Mouse (Mus musculus) A20 (cell line): ENCODE results near the gene Ndufb7.
A peak's percentile ranks its signal among the peaks of the same experiment; 100 is the strongest.
"Not testable (repeated sequence)": the region's sequence is repeated elsewhere in the genome, so short reads cannot be mapped to it uniquely, and the experiment has no call there.

ENCODE experiments used
- DNase-seq: peaks from one replicate; pipeline ENCODE4 v3.0.0-alpha.2; 2011; ENCODE audit warnings: low read depth, low spot score

Ndufb7 gene

GRCm38 (mm10) chr8:83566469-83567395 lies at the start of gene Ndufb7:
TSS of gene Ndufb7 (plus strand) at chr8:83566671.
- DNase-seq, result peak; percentile 94

DNA sequence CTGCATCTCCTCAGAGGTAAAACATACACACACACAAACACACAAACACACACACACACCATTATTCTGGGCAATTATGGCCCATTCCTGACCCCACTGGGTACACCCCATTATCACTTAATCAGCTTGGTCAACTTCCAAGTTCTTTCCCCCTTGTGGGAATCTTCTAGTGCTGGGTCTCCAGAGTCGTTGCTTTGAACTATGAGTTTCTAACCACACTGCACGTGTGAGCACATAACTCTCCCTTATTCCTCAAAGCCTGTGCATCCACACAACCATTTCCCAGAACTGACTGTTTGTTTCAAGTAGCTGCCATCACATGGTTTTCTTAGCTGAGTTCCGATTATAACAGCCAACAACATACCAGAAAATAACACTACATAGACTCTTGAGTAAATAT lies 46.0 kb upstream of the Ndufb7 start:
- DNase-seq, result no peak

DNA sequence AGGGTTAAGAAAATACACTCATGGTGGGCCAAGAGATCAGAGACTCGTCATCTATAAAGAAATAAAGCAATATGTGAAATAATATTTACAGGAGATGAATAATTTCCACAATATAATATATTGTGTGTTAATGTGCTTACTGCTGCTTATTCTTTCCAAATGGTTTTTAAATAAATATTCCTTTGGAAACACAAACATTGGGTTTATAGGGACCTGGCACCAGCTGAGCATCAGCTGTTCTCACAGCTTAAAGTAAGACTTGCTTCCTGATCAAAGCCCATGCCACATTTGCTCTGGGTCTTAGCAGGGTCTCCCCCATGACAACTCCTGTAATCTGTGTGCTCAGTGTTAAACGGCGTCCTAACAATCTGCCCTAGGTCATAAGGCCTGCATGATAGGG lies 45.6 kb upstream of the Ndufb7 start:
- DNase-seq, result not testable (repeated sequence)

DNA sequence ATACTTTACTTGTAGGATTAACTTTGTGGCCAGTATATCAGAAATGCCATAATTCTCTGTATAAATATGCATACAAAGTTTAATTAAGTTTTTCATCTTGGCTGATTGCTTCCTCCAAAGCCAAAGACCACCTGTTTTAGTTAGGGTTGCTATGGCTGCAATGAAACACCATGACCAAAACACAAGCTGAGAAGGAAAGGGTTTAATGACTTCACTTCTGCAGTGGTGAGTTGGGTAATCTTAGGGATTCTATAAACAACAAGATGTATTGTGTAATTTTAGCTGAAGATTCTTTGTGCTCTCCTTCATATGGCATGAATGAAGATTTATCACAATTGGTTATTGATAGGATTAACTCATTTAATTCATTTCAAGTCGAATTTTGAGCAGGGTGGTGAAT lies 45.2 kb upstream of the Ndufb7 start:
- peak; percentile 1 for DNase-seq

DNA sequence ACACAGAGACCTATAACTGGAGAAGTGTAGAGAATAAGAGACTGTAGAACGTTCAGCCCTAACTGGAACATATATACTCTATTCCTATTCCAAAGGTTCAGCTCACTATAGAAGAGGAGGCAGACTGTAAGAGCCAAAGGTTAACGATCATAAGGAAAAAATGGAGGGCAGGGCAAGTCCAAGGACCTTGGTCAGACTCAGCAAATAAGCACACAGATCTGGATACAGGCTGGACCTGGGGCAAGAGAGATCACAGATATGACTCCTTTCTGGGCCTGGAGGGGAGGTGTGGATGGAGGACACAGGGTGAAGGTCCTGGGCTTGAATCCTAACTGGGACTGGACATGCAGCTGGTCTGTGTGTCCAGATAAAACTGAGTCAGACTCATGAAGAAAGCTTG lies 31.7 kb upstream of the Ndufb7 start:
- no peak for DNase-seq

DNA sequence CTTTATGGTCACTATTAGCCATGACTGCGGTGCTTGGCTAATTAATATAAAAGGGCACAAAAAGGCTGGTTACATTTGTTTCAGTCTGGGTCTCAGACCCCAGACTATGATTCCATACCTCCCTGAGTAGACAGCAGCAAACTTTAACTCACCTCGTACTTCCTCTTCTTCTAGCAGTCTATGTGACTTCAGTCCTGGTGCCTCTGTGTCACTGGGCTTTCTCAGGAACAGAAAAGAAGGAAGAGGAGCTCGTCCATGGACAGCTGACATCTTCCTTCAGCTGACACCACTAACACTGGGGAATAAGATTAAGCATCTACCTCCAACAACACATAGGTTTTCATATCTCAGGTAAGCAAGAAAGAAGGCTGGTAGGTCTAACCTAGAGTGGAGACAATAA lies 30.7 kb upstream of the Ndufb7 start, which contains the start of gene Olfr370:
Olfr370 (plus strand) TSS at position 45 of the 400 bp plus-strand sequence.
- no peak for DNase-seq

DNA sequence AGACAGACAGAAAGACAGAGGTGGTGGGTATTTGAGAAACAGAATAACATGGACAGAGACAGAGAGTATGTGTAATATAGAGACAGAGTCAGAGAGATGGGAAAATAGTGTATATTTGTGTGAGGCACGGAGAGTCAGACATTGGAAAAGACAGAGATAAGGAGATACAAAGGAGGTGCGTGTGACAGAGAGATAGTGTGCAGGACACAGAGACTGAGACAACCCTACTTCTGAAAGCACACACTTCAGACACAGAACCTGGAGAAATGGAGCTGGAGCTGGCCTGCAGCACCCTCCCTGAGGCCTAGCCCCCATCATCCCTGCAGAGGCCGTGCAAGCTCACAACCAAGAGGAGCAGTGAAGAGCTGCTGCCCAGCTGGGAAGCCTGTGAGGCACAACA lies 3.8 kb upstream of the Ndufb7 start:
- DNase-seq, result no peak

GRCm38 (mm10) chr8:83563246-83563645 lies 3.2 kb upstream of the Ndufb7 start:
- no peak for DNase-seq

DNA sequence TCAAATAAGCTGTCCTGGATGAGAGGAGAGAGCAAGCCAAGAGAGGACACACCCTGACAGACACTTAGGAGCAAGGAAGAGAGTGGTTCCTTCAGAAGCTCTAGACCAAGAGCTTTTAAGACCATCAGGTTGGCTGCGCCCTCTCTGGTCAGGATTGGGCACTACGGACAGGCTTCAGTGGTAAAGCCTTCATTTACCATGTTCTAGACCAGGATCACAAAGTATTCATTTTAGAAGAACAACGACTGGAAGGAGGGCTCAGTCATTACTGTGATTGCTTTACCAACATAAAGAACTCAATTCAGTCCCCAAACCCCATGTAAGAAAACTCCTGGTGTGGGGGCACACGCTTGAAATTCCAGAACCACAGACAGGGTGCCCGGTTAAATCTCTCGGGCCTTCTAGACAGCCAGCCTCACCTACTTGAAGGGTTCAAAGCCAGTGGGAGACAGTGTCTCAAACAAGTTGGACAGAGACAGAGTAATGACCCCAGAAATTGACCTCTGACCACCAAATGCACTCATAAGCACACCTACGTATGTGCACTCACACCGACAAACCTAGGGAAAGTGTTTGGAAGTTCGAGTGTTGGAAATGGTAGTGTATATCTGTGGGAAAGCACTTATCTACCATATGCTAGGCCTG lies 618 bp upstream of the Ndufb7 start:
- DNase-seq, result no peak

DNA sequence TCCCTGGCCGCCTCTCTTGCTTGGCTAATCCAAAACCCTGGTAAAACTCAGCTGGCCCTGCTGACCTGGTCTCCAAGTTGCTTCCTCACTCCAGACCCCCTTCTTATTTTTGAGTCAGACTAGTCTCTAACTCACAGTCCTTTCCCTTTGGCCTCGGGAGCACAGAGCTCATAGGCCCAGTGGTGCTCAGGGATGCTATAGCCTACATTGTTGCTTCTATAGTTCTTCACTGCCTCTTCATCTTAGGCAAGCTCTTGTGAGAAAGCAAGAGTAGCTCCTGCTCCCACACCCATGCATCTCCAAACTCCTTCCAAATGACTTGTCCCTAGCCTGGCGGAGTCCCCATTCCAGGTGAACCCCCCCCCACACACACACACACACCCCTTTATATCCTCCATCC lies 1.2 kb downstream of the Ndufb7 start:
- DNase-seq, result no peak

DNA sequence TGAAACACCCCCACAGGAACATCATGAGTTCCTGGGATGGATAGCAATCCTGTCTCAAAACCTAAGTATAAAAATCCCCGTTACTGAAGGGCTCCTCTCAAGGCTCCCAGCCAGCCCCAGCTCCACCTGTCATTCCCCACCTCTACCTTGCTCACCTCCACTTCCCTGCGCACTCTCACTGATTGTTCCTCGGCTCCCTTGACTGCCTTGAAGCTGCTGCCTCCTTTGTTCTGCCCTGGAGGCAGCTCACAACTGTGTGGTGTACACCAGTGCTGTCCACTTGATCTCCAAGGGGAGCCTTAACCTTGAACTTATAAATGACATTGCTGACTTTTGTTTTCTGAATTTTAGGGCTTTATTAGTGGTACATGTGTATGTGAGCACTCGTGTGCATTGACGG lies 1.7 kb downstream of the Ndufb7 start:
- no peak for DNase-seq

DNA sequence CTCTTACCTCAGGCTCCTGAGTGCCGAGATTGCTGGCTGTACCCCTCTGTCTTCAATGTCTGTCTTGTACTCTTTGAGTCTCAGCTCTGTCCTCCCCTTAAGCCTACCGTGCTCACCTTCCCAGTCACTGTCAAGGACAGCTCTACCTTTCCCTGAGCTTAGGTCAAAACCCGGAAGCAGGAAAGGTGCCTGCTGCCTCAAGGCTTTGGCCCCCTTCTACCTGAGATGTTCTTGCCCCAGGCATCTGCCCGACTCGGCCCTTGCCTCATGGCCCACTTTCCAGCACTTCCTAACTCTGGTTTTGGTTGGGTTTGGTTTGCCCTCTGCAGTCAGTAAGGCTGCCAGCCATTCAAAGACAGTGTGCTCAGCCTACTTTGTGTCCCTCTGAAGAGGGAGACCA lies 2.3 kb downstream of the Ndufb7 start:
- no peak for DNase-seq

GRCm38 (mm10) chr8:83569165-83569564 lies 2.7 kb downstream of the Ndufb7 start:
- no peak for DNase-seq

- DNase-seq, result no peak
Observed at GRCm38 (mm10) chr8:83570272-83571000, 4.0 kb downstream of the Ndufb7 start.

DNA sequence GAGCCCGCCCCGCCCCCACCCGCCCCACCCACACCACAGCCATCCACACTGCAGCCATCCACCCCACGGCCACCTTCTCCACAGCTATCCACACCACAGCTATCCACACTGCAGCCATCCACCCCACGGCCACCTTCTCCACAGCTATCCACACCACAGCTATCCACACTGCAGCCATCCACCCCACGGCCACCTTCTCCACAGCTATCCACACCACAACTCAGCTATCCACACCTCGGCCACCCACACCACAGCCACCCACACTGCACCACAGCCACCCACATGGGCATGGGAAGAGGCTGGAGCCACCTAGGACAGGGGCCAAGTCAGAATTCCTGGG lies 4.5 kb downstream of the Ndufb7 start:
- not testable (repeated sequence) for DNase-seq

- DNase-seq, result no peak
Observed at GRCm38 (mm10) chr8:83571791-83572190, 5.3 kb downstream of the Ndufb7 start.

DNA sequence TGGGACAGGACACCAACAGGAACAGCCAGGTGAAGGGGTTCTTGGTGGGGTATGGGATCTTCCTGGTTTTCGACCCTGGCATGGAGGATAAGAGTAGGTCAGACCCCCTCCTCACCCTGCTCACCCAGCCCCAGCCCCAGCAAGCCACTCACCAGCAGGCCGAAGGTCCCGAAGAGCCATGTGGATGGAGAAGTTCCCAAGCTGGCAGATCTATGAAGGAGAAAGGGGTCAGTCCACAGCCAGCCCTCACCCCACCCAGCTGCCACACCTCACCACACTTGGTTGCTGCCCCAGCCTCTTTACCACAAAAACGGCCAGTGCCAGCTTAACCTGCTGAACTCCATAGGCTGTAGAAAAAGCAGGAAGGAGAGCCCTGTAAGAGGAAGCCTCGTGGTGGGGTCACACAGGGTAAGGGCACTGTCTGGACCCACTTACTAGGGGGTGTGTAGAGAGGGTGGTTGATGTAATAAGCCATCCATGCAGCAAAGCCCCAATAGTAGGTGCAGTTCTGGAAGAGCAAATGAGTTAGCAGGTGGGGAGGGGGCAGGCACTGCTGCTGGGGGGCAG lies 5.9 kb downstream of the Ndufb7 start:
- DNase-seq, result no peak

GRCm38 (mm10) chr8:83573140-83573875 lies 6.8 kb downstream of the Ndufb7 start:
- no peak for DNase-seq

DNA sequence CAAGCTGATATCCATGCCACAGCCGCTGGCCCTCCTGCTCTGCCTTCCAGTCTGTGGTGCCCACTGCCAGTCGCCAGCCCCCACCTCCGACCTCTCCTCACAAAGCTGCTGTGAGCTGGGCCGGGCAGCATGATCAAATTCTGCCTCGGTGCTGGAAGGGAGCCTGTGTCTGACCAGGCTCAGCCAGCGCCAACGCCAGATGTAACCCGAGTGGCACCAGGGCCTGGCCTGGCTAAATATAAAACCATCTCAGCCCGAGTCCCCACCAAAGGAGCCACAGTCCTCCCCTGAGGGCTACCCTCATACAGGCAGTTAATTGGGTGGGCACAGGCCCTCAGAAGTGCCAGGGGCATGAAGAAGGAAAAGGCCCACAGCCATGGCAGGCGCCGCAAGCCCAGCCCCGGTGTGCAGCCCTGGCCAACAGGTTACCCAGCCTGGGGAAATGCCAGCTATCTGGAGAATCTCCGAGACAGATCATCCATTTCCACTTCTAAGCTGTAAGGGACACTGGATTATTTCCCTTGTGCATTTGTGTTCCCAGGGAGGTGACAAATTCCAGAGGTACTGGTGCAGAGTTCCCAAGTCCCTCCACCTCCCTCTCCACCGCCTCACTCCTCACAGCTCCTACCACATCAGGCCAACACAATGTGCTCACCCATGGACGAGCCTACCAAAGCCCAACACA lies 8.3 kb downstream of the Ndufb7 start:
- DNase-seq, result no peak

- DNase-seq, result no peak
Observed at GRCm38 (mm10) chr8:83575561-83576515, 9.4 kb downstream of the Ndufb7 start.
